Mouse (Mus musculus) lung, postnatal 4 days (tissue): ENCODE measurements around the gene Fam186b.
A peak's percentile ranks its signal among the peaks of the same experiment; 100 is the strongest.
"Not testable (repeated sequence)": the region's sequence is repeated elsewhere in the genome, so short reads cannot be mapped to it uniquely, and the experiment has no call there.

ENCODE experiments used
- DNase-seq, 2 experiments: peaks; one replicate each; pipeline ENCODE4 v3.0.0; 2021

Fam186b gene

GRCm38 (mm10) chr15:99255241-99255749, 40.4 kb downstream of the Fam186b start:
- DNase-seq = no peak

- no peak for DNase-seq
Measured at GRCm38 (mm10) chr15:99254477-99255005, 41.1 kb downstream of the Fam186b start.

GRCm38 (mm10) chr15:99253772-99254171, 41.9 kb downstream of the Fam186b start:
- DNase-seq = no peak

- DNase-seq = not testable (repeated sequence)
Measured at GRCm38 (mm10) chr15:99253175-99253479, 42.6 kb downstream of the Fam186b start.

GRCm38 (mm10) chr15:99252381-99253174, 43.1 kb downstream of the Fam186b start:
- DNase-seq = no peak

DNA sequence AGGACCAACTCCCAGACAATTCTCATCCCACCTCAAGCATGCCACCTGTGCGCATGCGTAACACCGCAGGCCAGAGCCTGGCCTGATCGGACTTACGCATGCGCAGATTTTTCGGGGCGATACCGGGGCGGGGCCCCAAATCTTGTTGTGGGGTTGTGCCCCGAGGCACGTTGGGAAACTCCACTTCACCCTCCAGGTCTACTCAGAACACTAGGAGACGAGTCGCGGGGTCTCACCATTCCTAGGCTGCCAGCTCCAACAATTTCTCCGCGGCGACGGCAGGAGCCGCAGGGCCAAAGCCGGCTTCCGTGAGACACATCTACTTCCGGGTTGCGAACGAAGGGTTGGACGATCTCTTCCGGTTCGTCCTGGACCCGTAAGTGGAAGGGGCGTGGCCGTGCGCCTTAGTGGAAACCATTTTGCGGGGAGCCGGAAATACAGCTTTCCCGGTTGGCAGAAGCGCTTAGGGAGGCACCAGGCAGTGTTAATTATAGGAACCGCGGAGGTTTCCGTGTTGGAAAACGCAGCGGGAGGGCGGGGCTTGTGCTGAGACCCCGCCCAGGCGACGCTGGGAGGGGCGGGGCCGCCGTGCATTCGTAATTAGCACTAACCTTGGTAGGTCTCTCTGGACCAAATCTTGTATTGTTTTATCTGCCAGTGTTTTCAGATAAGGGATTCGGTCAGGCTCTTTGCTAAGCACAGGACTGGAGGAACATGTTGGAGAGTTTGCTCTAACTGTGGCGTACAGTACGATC, 43.9 kb downstream of the Fam186b start, which contains the start of gene Mcrs1:
Gene Mcrs1 (minus strand): TSS at position 336 of the 755 bp plus-strand sequence.
- DNase-seq = peak; percentile 97 to 98

GRCm38 (mm10) chr15:99251111-99251510, 44.6 kb downstream of the Fam186b start:
- DNase-seq = peak in 1 of 2 experiments; percentile 28

GRCm38 (mm10) chr15:99249938-99250337, 45.8 kb downstream of the Fam186b start:
- no peak for DNase-seq

DNA sequence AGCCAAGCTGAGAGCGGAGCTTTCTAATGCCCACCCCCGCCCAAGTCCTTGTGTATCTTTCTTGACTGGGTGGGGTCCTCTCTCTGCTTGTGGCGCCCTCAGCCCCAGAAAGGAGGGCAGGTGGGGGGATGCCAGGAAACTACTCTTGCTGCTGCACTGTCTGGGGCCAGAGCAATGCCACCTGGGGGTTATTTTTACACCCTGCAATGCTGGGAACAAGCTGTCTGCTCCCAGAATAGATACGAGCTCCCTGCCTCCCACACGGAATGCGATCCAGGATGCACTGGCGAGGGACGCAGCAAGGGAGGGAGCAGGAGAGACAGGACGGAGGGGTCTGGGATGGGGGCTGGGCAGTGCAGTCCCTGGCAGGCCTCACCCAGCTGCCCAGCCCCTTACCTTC, 46.7 kb downstream of the Fam186b start:
- no peak for DNase-seq

GRCm38 (mm10) chr15:99246736-99247135, 49.0 kb downstream of the Fam186b start:
- not testable (repeated sequence) for DNase-seq

GRCm38 (mm10) chr15:99242045-99242444, 53.6 kb downstream of the Fam186b start:
- no peak for DNase-seq

DNA sequence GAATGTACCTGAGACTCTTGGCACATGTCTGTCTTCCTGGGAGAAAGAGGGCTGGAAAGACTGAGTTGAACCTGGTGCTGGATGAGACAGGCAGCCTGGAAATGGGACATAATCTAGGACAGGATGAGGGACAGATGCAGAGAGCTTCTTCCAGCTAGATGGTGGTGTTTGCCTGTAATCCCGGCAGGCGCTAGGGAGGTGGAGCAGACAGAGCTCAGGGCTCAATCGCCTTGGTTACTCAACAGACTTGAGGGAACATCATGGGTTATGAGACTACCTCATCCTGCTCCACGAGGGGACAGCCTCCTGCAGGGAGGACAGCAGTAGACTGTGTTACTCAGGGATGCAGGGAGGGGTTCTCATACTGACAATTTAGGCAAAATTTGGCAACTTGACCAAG, 54.4 kb downstream of the Fam186b start:
- no peak for DNase-seq

DNA sequence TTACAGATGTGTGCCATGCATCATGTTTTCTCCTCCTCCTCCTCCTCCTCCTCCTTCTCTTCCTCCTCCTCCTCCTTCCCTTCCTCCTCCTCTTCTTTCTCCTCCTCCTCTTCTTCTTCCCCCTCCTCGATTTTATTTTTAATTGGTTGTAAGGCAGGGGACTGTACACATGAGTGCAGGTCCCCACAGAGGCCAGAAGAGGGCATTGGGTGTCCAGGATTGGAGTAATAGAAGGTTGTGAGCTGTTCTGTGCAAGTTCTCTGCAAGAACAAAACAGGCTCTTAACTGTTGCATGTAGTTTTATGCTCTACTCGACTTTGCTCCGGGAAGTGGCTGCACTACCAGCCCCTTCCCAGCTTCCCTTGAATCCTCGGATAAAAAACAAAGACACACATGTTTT, 55.6 kb downstream of the Fam186b start:
- DNase-seq = no peak

- no peak for DNase-seq
Measured at GRCm38 (mm10) chr15:99238006-99238405, 57.7 kb downstream of the Fam186b start.

GRCm38 (mm10) chr15:99234326-99235010, 61.2 kb downstream of the Fam186b start:
- DNase-seq = no peak

DNA sequence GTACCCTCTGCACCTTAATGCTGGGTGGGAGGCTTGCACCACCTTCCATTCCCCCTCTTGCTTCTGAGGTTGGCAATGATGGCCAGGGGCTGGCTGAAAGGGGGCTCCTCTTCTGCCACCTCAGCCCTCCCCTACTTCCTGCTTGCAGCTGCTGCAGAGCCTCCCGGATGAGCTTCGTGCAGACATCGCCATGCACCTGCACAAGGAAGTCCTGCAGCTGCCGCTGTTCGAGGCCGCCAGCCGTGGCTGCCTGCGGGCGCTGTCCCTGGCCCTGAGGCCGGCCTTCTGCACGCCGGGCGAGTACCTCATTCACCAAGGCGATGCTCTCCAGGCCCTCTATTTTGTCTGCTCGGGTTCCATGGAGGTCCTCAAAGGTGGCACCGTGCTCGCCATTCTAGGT, 62.0 kb downstream of the Fam186b start:
- DNase-seq = no peak

DNA sequence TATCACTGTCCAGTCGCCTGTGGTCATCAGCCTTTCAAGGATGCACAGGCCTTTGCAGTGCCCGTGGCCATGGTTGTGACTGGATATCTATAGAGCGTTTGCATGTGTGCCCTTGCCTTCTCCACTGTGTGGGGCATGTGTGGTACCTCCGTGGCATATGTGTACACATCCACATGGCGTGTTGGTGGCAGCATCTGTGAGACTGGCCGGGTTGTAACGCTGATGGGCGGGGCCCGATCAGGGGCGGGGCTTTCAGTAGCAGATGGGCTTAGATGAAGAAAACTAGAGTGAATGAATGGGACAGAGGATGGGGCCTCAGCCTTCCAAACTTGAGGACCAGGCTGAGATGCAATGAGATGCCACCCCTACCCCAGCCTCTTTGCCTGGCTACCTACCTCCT, 63.7 kb downstream of the Fam186b start:
- DNase-seq = no peak

DNA sequence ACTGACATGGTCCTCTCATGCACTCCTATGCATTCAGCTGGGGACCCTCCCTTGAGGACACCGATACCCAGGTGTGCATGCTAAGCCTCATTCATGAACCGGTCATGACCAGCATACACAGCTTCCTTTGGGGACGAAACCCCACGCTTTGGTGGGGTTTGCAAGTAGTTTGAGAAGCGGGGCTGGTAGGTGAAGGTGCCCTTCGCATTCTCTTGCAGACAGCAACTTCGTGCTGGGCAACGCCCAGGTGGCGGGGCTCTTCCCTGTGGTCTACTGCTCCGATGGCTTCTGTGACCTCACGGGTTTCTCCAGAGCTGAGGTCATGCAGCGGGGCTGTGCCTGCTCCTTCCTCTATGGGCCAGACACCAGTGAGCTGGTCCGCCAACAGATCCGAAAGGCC, 69.6 kb downstream of the Fam186b start:
- no peak for DNase-seq

DNA sequence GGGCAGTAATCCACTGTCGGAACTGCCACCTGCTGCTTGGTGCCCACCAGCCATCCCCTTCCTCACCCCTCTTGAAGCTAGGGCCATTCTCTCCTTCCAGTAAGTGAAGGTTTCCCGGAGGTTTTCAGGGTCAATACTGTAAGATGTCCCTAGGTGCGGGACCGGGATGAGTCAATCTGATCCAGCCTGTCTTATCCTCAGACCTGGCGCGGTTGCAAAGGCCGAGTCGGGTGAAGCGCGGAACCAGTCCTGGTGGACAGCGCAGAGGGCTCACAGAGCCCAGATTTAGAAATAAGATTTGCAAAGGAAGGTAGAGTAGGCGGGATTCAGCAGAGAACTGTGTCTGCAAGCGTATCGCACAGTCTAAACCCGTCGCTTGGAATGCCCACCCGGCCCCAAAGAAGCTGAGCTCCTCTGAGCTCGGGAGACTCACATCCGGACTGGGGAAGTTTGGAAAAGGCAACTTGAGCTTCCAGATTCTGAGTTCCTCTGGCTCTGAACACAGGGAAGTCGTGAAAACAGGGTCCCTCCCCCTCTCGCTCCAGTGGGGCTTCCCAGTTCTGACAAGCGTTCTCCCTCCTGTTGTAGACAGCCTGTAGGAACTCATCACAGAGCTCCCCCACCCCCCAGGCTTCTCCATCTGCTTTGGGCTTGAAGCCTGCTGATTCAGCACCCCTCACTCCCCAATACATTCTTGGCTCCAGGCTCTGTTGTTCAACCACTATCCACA, 70.4 kb downstream of the Fam186b start:
- DNase-seq = peak in 1 of 2 experiments; percentile 45

DNA sequence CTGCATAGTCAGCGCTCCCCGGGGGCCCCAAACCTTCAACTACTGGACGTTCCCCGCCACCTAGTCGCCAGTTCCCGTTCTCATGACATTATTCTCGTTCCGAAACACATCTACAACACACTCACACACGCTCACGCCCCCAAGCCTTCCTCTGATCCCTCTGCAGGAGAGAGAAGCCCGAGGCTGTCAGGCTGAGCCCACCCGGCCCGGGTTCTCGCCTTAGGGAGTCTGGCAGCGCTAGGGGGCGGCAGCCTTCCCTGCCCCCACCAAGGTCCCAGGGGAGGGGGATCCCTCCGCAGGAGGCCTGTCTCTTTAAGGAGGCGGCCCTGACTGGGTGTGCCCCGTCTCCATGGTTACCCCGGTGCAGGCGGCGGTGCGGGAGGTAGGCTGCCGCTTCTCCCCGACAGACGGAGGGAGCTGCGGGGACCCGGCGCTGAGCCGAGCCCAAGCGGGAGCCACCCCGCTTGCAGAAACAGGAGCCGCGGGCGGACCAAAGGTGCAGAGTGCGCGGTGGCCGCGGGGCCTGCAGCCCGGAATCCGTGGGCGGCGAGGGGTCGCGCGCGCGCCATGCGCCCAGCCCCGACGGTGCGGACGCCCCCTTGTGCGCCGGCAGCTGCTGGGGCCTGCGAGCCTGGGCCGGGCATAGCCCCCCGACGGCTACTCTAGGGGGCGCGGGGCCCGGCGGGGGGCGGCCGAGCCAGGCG, 71.3 kb downstream of the Fam186b start, which contains the start of gene Kcnh3:
Gene Kcnh3 (plus strand): TSS at position 654 of the 704 bp plus-strand sequence.
- peak; percentile 65 to 67 for DNase-seq

GRCm38 (mm10) chr15:99223585-99224207, 72.0 kb downstream of the Fam186b start:
- peak; percentile 44 to 45 for DNase-seq
